Mouse (Mus musculus) kidney, postnatal 25 days (tissue): ENCODE measurements around the gene Olfr71.

ENCODE experiments used
- DNase-seq, 2 experiments: peaks; one replicate each; pipeline ENCODE4 v3.0.0; 2021; ENCODE audit warnings: mixed read lengths in 2 of 2

Gene Olfr71

DNA sequence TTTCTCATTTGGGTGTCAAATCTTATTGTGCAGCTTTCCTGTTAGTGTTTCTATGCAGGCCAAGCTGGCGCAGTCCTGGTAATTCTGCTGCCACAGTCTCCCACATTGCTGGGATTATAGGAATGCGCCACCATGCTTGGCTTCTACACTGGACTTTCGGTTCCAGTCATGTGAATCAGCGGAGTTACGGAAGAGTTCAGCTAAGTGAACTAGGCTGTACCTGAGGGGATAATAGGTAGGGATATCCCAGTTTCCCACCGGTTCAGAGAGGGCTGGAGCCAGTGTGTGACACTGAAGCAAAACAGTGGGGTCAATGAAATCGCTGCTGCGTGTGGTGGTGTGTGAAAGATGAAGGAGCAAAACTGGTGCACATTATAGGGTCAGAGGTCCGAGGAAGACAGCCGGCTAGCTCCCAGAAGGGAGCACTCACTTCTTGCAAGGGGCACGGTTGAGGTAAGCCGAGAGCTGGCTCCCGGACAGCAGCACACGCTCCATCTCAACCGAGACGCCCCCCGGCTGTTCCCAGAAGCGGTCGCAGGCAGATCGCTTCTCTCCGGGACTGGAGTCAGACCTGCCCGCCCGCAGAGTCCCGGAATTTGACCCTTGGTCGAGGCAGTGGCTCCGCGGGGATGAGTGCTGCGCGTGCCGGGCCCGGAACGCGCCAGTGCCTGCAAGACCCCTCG, 54.3 kb downstream of the Olfr71 start:
- DNase-seq: peak; percentile 60 to 72
